Mouse (Mus musculus): ENCODE data around the gene Ick. TPM values are rescaled to one million over a fixed set of nuclear protein-coding genes. Genes with fewer than 3 reads are reported as not detected.
"Not testable (repeated sequence)": the region's sequence is repeated elsewhere in the genome, so short reads cannot be mapped to it uniquely, and the experiment has no call there.

Gene Ick
- 15.1 and 16.9 TPM in 2 replicates for polyA plus RNA-seq (2012; rRNA removed)

- TF ChIP-seq POLR2A (IDR thresholded peaks at IDR 0.05; ENCODE audit: borderline replicate concordance, insufficient read depth, low read length) (no peak), CTCF (IDR thresholded peaks at IDR 0.05; ENCODE audit: borderline replicate concordance, insufficient read depth, low read depth, low read length) (no peak)
- under 1% methylated on average over 20 of the region's 20 CpGs for WGBS
- Histone ChIP-seq H3K4me3 (replicated peaks; ENCODE audit: insufficient read depth, low read depth, low read length) (peak within 1 kb of the TSS; percentile 70), H3K27ac (ENCODE audit: insufficient read depth, low read length) (peak within 1 kb of the TSS; percentile 84), H3K27me3 (ENCODE audit: control insufficient read depth, insufficient read depth, low read length) (no peaks in the 10 kb centered on the region), H3K4me1 (ENCODE audit: control insufficient read depth, insufficient read depth, low read length) (peaks cover 4% of the 10 kb centered on the region)
- DNase-seq = peak; percentile 88 to 95
These were observed at the start of gene Ick, which contains the start of gene Fbxo9 for GRCm38 (mm10) chr9:78108796-78109239. Gene Ick, plus strand, starts transcription at chr9:78109192. Gene Fbxo9, minus strand, starts transcription at chr9:78109065.

GRCm38 (mm10) chr9:78059525-78060120, 49.4 kb upstream of the Ick start:
- H3K27ac ChIP-seq (ENCODE audit: insufficient read depth, low read length) = no peak overlapping the region
- 78% methylated on average over 16 of the region's 16 CpGs for WGBS
- DNase-seq = no peak
- no peaks in the 10 kb centered on the region for H3K27me3 ChIP-seq (ENCODE audit: control insufficient read depth, insufficient read depth, low read length)
- no peaks in the 10 kb centered on the region for H3K4me1 ChIP-seq (ENCODE audit: control insufficient read depth, insufficient read depth, low read length)
- TF ChIP-seq POLR2A (IDR thresholded peaks at IDR 0.05; ENCODE audit: borderline replicate concordance, insufficient read depth, low read length) = no peak
- TF ChIP-seq CTCF (IDR thresholded peaks at IDR 0.05; ENCODE audit: borderline replicate concordance, insufficient read depth, low read depth, low read length) = no peak
- H3K4me3 ChIP-seq (replicated peaks; ENCODE audit: insufficient read depth, low read depth, low read length) = no peak overlapping the region

- Histone ChIP-seq H3K27me3 (ENCODE audit: control insufficient read depth, insufficient read depth, low read length) (no peaks in the 10 kb centered on the region), H3K27ac (ENCODE audit: insufficient read depth, low read length) (no peak overlapping the region), H3K4me1 (ENCODE audit: control insufficient read depth, insufficient read depth, low read length) (no peaks in the 10 kb centered on the region), H3K4me3 (replicated peaks; ENCODE audit: insufficient read depth, low read depth, low read length) (no peak overlapping the region)
- no peak for DNase-seq
- TF ChIP-seq POLR2A (IDR thresholded peaks at IDR 0.05; ENCODE audit: borderline replicate concordance, insufficient read depth, low read length) (no peak), CTCF (IDR thresholded peaks at IDR 0.05; ENCODE audit: borderline replicate concordance, insufficient read depth, low read depth, low read length) (no peak)
- WGBS = 61% methylated on average over 9 of the region's 9 CpGs
These were observed 46.6 kb upstream of the Ick start for GRCm38 (mm10) chr9:78062392-78062791.

GRCm38 (mm10) chr9:78064121-78064520, 44.9 kb upstream of the Ick start:
- DNase-seq = no peak
- no peak overlapping the region for H3K27ac ChIP-seq (ENCODE audit: insufficient read depth, low read length)
- no peaks in the 10 kb centered on the region for H3K4me1 ChIP-seq (ENCODE audit: control insufficient read depth, insufficient read depth, low read length)
- TF ChIP-seq CTCF (IDR thresholded peaks at IDR 0.05; ENCODE audit: borderline replicate concordance, insufficient read depth, low read depth, low read length) (no peak), POLR2A (IDR thresholded peaks at IDR 0.05; ENCODE audit: borderline replicate concordance, insufficient read depth, low read length) (no peak)
- no peaks in the 10 kb centered on the region for H3K27me3 ChIP-seq (ENCODE audit: control insufficient read depth, insufficient read depth, low read length)
- no peak overlapping the region for H3K4me3 ChIP-seq (replicated peaks; ENCODE audit: insufficient read depth, low read depth, low read length)
- 68% methylated on average over 10 of the region's 10 CpGs for WGBS

- no peak for DNase-seq
- Histone ChIP-seq H3K27me3 (ENCODE audit: control insufficient read depth, insufficient read depth, low read length) (no peaks in the 10 kb centered on the region), H3K27ac (ENCODE audit: insufficient read depth, low read length) (no peak overlapping the region), H3K4me1 (ENCODE audit: control insufficient read depth, insufficient read depth, low read length) (no peaks in the 10 kb centered on the region), H3K4me3 (replicated peaks; ENCODE audit: insufficient read depth, low read depth, low read length) (no peak overlapping the region)
- WGBS = 79% methylated on average over 5 of the region's 5 CpGs
- no peak for TF ChIP-seq CTCF (IDR thresholded peaks at IDR 0.05; ENCODE audit: borderline replicate concordance, insufficient read depth, low read depth, low read length)
- no peak for TF ChIP-seq POLR2A (IDR thresholded peaks at IDR 0.05; ENCODE audit: borderline replicate concordance, insufficient read depth, low read length)
These were observed 38.5 kb upstream of the Ick start for GRCm38 (mm10) chr9:78070496-78070895.

GRCm38 (mm10) chr9:78071626-78072025, 37.4 kb upstream of the Ick start:
- H3K4me3 ChIP-seq (replicated peaks; ENCODE audit: insufficient read depth, low read depth, low read length) = no peak overlapping the region
- no peaks in the 10 kb centered on the region for H3K27me3 ChIP-seq (ENCODE audit: control insufficient read depth, insufficient read depth, low read length)
- no peak for DNase-seq
- no peak overlapping the region for H3K27ac ChIP-seq (ENCODE audit: insufficient read depth, low read length)
- no peaks in the 10 kb centered on the region for H3K4me1 ChIP-seq (ENCODE audit: control insufficient read depth, insufficient read depth, low read length)
- WGBS = 84% methylated on average over 4 of the region's 4 CpGs
- no peak for TF ChIP-seq CTCF (IDR thresholded peaks at IDR 0.05; ENCODE audit: borderline replicate concordance, insufficient read depth, low read depth, low read length)
- TF ChIP-seq POLR2A (IDR thresholded peaks at IDR 0.05; ENCODE audit: borderline replicate concordance, insufficient read depth, low read length) = no peak

GRCm38 (mm10) chr9:78073291-78073690, 35.7 kb upstream of the Ick start:
- H3K4me3 ChIP-seq (replicated peaks; ENCODE audit: insufficient read depth, low read depth, low read length); H3K27me3 ChIP-seq (ENCODE audit: control insufficient read depth, insufficient read depth, low read length); H3K4me1 ChIP-seq (ENCODE audit: control insufficient read depth, insufficient read depth, low read length); DNase-seq; H3K27ac ChIP-seq (ENCODE audit: insufficient read depth, low read length): not testable (repeated sequence)
- WGBS = 85% methylated on average over 3 of the region's 3 CpGs

- WGBS = 90% methylated on average over 13 of the region's 13 CpGs
- no peaks in the 10 kb centered on the region for H3K4me1 ChIP-seq (ENCODE audit: control insufficient read depth, insufficient read depth, low read length)
These were observed 35.2 kb upstream of the Ick start for GRCm38 (mm10) chr9:78073713-78074340.

More at GRCm38 (mm10) chr9:78073713-78074340, 35.2 kb upstream of the Ick start:
- H3K27ac ChIP-seq (ENCODE audit: insufficient read depth, low read length) = no peak overlapping the region
- TF ChIP-seq POLR2A (IDR thresholded peaks at IDR 0.05; ENCODE audit: borderline replicate concordance, insufficient read depth, low read length) = no peak
- TF ChIP-seq CTCF (IDR thresholded peaks at IDR 0.05; ENCODE audit: borderline replicate concordance, insufficient read depth, low read depth, low read length) = no peak
- H3K4me3 ChIP-seq (replicated peaks; ENCODE audit: insufficient read depth, low read depth, low read length) = no peak overlapping the region
- H3K27me3 ChIP-seq (ENCODE audit: control insufficient read depth, insufficient read depth, low read length) = no peaks in the 10 kb centered on the region
- DNase-seq = no peak

All from cerebellum, adult 2 months (tissue).